Mouse (Mus musculus) Muller cell, postnatal 12 days (primary cell): ENCODE results near the gene Pigu.
A peak's percentile ranks its signal among the peaks of the same experiment; 100 is the strongest.

ENCODE experiments used
- DNase-seq: peaks from one replicate; pipeline ENCODE4 v3.0.0-alpha.2; 2015; ENCODE audit errors: inconsistent ontology term

The Pigu gene

DNA sequence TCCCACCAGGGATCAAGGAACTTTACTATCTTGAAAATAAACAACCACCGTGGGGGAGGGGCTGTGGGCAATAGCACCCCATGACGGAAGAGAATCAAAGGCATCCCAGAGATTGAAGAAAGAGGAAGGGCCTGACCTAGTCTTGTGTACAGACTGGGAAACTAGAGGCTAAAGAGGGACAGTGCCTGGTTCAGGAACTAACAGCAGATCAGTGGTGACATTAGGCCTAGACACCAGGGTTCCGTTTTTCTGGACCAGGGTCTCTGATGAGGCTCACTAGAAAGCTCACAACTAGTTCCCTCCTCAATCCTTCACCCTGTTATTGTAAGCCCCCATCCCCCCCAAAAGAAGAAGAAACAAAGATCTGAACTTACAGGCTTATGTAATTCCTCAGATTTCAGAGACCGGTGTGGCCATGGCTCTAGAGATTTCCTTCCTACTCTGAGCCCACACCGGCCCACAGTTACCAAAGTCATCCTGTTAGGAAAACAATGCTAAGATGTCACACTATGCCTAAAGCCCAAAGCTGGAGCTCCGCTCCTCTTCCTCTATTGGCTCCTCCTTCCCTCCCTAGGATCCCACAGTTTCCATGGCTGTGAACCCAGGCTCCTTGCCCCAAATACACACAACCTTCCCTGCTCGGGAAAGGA is 10.5 kb upstream of the Pigu start:
- DNase-seq = no peak

DNA sequence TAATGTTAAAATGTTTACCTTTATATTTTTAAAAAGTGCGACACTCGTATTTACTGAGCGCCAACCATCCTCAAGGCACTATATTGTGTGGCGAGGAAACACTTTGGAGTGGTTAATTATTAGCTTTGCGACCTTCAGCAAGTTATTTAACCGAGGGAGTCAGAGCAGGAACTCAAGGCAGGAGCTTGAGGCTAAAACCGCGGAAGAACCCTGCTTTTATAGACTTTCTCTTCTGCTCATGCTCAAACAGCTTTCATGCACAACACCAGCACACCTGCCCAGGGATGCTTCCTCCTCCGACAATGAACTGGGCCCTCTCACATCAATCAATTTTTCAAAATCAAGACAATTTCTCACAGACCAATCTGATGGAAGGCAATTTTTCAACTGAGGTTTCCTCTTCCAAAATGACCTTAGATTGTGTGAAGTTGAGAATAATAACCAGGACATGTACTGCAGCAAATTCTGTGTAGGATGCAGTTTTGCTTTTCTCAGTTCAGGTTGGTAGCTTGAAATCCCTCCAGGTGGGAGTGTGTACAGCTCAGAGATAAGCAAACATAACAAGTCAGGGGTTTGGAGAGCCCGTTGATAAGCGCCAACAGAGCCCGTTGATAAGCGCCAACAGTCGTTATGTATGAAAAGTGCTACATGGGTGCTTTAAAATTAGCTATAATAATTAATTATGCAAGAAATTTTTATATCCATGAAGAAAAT is 613 bp upstream of the Pigu start:
- no peak for DNase-seq

DNA sequence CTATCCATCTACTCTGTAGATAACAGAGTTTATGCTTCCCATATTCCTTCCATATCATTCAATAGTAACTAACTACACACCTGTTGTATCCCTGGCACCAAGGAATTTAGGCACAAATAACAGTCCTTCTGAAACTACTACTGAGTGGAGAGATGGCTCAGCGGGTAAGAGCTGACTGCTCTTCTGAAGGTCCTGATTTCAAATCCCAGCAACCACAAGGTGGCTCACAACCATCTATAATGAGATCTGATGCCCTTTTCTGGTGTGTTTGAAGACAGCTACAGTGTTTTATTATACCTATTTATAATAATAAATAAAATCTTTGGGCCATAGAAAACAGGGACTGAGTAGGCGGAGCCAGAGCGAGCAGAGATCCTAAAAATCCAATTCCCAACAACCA is 2.8 kb downstream of the Pigu start:
- no peak for DNase-seq

DNA sequence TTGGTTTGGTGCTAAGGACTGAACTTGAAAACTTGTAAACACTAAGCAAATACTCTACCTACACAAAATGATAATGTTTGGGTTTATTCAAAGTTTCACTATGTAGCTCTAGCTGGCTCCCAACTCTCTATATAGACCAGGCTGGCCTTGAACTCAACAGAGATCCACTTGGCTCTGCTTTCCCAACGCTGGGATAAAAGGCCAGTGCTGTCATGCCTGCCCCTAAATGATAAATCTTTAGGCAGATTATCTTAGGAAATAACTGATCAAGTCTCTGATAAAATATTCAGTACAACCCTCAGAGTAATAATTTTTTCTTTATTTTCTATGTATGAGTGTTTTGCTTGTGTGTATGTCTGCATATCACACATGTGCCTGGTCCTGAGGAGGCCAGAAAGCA is 10.6 kb downstream of the Pigu start:
- no peak for DNase-seq

DNA sequence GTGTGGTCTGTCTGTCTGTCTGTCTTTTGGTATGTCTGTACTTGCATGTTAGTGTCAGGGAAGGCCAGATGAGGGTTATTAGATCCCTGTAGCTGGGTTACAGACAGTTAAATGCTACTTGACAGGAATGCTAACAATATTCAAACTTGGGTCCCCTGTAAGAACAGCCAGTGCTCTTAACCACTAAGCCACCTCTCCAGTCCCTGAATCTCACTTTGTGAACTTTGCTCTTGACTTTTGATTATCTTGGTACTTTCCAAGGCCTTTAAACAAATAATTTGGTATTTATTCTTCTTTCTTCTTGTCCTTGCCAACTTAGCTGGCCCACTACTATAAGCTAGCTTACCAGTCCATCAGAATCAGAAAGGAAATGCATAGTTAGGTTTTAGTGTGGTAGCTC is 17.1 kb downstream of the Pigu start:
- DNase-seq = no peak

DNA sequence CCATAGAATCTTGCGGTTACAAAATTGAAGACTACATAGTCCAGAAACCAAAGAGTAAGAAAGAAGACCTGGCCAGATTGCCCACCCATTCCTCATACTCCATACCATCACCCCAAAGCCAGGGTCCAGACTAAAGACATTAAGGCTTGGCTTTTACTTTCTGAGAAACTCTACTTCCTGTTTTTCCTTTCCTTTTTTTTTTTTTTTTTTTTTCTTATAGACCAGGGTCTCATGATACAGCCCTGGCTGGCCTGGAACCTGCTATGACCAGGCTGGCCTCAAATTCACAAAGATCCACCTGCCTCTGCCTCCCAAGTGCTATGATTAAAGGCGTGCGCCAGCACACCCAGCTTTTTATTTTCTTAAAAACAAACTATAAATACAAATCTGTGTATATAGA is 21.0 kb downstream of the Pigu start:
- DNase-seq = no peak

DNA sequence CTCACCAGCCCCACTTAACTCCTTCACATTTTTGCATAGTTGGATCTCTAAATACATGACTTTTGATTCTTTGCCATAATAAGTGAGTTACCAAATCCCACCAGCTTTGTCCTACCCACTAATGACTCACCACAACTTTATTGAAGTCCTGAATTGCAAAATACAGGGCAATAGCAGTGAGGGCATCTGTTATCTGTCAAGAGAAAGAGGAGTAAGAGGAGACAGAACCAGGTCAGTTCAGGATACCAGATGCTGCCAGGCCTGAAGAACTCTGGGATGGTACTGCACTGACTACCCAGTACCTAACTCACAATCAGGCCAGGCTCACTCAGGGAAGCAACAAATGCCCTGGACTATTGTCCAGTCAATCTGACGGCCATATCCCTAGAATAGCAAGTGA is 22.0 kb downstream of the Pigu start:
- DNase-seq = no peak

DNA sequence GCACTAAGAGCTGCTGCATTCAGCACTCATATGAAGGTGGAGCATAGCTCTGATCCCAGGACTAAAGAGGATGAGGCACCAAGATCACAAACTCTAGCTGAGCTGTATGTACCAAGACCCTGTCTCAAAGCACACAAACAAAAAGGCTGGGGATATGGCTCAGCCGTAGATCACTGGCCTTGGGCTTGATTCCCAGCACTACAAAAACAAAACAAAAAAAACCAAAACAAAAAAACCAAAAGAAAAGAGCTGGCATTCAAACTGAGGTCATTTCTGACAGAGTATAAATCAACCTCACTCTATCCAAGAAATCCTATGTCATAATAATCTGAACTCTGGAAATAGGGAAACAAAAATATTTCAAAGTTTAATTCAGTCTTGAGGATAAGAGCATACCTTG is 23.8 kb downstream of the Pigu start:
- no peak for DNase-seq

DNA sequence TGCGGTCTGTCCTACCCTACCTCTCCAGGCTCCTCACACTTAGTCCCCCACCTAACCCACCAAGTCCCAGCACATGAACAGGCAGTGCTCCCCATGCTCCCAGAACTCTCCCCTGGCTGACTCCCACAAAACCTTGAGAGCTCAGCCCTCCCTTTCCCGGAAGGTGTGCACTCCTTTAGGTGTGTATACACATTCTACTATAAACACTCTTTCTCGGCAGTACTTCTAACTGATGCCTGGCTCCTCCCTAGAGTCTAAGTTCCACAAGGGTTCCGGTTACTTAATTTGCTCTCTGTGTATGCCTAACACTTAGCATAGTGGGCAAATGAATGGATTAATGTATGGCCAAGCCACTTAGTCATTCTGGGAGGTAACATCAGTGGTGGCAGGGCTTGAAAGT is 25.9 kb downstream of the Pigu start:
- DNase-seq = no peak

DNA sequence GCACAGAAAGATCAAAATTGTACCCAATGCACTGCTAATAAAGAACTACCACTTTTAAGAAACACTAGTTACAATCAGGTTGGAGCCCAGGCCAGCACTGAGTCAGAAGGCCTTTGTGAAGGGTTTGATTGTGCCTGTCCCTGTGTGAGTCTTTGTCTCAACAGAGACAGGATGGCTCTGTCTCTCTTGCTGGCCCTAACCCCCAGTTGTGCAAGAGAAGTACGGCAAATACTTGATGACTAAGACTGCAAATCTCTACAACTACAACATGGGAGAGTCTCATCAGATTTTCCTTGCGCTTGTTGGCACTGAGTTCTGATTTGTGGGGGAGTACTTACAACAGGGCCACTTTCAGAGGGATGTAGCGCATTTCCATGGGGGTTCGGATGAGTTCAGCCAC is 26.4 kb downstream of the Pigu start:
- DNase-seq = peak; percentile 7

DNA sequence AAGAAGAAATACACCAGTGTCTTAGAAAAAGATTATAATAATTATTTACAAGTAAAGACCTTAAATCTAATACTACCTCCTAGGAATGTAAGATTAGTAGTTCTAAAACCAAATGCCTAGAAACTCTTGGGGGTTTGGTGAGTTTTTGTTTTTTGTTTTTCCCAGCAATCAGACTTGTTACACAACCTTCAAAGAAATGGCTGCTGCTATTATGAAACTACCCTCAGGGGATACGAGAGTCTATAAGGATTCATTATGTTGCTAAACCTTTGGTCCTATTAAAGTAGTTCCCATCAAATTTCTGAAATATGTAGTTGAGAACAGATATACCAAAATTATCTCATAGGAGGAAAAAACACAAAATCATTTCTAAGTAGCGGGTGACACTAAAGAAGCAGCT is 27.5 kb downstream of the Pigu start:
- no peak for DNase-seq

DNA sequence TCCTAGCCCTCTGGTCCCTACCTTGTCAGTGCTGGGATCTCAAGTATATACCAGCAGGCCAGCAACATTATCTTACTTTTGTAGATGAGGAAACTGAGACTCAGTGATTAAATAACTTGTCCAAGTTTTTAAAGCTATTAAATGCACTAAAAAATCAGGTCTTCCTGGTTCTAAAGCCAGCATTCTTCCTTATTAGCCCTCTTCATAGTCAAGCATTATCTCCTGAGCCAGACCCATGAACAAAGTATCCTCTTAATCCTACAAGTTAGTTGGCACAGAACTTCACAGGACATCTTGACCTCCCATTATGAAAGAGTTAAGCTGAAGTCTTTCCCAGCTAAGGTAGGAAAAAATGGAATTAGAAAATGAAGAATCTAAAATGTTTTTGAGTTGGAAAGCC is 28.3 kb downstream of the Pigu start:
- no peak for DNase-seq

DNA sequence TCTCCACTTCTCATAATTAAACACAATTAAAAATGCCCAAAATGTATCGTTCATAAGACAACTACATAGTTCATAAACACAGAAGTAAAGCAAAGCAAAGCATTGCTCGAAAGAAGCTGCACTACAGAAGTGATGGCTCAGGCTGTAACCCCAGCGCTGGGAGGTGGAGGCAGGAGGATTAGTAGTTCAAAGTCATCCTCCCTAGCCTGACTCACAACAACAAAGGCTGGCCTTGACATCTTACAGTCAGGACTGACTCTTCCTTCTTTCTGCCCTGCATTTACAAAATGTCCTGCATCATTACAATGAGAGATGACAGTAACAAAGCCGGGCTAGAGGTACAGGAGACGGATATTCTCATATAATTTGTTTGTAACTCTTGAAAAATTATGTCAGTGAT is 29.3 kb downstream of the Pigu start:
- DNase-seq = no peak

DNA sequence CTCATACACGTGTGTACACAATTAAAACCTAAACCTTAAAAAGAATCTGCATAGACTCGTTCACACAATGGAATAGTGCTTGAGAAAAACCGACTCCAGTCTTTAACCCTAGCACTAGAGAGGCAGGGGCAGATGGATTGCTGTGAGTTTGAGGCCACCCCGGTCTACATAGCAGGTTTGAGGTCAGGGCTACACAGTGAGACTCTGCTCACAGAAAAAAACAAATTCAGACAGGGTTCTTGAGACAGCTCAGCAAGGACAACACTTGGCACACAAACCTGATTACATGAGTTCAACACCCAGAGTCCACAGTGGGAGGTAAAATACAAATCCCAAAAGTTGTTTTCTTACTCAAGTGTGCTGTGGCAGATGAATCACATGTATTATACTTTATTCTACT is 31.2 kb downstream of the Pigu start:
- DNase-seq = no peak

DNA sequence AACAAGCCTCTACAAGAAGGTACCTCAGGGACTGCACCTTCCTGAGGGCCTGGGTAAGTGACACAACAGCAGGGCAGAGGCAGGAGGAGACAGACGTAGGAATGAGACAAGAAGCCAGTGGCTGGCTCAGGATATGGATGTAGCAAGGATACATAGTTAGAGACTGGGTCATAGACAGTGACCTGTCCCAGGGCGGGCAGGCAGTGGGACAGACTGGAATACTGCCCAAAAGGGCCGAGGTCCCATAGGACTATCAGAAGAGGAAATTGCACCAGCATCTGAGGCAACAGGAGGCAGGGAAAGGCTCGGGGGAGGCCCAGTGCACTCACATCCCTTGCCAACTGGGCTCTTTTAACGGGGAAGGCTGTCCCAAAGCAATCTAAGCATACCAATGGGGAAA is 36.6 kb downstream of the Pigu start:
- no peak for DNase-seq

DNA sequence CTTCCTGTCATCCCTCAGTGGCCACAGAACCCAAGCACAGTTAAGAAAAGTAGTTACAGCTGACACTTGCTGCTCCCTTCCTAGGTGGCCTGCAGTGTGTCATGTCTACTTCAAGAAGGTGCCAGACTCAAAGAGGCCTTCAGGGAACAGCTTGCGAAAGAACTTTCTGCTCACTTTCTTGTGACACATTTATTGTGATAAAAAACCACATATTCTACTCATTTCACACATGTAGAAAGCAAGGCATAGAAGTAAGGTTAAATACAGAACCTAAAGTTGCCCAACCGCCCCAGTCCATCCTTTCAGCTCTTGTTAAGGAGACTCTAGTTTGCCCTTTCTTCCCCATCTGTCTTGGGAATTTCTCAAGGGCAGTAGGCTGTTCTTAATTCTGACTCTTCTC is 38.6 kb downstream of the Pigu start:
- DNase-seq = no peak

DNA sequence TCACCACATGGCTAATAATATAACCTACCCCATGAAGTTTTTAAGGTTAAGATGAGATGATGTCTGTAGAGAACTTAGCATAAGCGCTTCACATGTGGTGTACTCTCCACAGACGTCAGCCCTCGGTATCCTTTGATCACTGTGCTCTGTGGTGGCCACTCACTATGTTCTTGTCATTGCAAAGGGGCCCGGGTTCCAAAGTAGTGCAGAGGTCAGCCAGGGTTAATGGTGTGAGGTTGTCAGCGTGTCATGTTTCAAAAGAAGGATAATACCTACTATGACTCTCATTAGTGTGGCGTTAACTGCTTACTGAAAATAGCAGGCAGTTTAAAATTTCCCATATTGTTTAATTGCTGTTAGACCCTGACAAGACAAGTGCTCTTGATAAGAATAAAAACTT is 43.6 kb downstream of the Pigu start:
- DNase-seq = no peak

DNA sequence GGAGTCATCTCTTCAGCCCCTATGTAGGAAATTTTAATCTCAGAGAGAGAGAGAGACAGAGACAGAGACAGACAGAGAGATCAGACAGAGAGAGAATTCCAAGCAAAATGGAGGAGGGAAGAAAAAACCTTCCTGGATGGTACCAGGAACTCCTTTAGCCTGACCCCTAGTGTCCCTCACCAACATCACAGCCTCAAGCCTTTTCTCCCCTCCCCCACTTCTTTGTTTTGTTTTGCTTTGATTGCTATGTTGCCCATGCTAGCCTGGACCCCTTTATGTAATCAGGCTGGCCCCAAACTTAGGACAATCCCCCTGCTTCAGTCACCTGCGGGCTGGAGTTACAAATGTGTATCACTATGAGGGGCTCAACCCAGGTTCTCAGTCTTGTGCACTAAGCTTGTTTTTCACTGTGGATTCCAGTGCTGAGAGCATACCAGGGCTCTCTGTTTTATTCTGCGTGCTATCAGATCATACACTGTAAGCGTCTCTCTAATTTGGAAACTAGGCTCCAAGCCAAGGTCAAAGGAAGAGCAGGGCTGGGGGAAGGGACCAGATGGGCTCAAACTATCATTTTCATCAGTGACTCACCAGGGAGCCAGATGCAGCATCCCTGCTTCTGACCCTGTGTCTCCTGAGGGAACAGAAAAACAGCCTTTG is 48.2 kb downstream of the Pigu start:
- DNase-seq = peak; percentile 82

DNA sequence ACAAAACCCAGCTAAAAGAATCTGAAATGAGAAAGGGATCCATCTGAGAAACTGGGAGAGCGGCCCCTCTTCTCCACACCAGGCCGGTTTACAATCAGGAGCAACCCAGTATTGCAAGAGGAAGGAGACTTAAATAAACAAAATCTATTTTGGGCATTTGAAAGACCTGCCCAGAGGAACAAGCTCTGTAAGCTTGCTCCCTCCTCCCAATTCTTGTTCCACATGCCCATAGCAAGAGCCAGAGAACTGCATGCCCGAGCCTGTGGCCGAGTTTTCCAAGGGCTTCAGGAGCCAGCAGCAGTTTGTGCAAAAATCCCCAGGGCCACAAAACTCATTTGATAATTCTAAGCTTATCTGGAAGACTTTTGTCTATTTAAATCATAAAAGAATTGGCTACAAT is 57.7 kb downstream of the Pigu start:
- no peak for DNase-seq

DNA sequence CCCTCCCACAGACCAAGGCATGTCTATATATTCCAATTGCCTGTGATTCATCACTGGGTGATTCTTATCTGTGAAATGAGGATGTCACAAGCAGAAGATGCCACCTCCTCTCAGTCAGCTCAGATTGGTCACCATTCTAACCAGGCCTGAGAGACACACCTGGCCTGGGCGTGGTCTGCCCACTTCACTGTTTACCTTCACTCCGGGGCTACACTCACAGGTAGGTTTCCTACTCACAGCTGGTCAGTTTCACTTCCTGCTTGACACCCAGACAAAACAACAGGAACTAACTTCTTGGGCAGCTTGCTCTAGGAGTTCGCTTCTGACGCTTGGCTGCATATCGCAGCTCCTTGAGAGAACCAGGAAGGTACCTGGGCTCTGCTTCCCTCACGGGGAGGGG is 61.8 kb downstream of the Pigu start:
- no peak for DNase-seq

DNA sequence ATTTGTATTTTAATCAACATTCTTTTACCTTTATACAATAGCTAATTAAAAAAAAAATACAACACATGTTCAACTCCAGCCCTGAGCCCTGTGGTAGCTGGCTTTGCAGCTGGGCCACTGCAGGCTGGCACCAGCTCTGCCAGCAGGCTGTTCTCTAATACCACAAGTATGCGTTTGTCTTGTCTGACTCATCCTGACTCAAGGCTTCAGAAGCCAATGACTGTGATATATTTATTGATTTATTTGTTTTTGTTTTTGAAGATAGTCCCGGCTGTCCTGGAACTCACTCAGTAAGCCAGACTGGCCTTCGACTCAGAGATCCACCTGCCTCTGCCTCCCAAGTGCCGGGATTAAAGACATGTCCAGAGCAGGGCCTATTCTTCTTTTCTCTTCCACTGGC is 63.3 kb downstream of the Pigu start:
- DNase-seq = peak; percentile 69

DNA sequence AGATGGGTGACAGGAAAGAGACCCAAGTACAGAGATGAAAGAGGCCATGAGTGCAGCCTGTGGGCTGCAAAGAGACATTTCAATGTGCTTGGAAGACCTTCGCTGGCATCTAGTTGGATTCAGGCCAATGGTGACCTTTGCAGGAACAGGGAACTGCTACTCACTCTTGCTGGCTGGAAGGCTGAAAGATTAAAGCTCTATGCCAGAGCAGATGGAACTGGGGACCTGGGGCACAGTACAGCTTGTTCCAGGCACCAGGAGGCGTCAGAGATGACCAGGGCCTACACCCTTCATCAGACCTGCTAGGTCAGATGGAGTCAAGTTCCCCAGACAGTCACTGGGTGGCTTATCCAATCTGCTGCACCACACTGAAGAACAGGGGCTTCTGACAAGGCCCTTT is 63.8 kb downstream of the Pigu start:
- peak; percentile 30 for DNase-seq

DNA sequence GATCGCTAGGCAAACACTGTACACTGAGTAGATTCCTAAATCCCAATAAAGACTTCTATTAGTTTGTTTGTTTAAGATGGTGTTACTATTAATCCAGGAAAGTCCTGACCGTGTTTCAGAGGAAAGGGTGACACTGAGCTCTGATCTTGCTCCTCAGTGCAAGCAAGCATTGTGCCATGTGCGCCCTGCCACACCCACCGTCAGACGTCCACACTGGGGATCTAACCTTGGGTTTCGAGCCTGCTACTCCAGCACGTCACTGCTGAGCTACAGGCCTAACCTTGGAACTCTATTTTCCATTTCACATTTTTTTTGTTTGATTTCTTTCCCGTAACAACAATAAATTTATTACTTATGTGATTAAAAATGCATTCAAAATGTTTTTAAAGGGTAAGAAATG is 67.2 kb downstream of the Pigu start:
- no peak for DNase-seq
